ENCODE assay signal across 20 mouse cellular contexts in genomic region chr9:68944026-68944425, GRCm38 (mm10).
A peak's percentile ranks its signal among the peaks of the same experiment; 100 is the strongest.
DNase-seq lines count a peak whose midpoint lies in the region; ATAC-seq and TF ChIP-seq lines count a peak whose summit lies in the region.
"Had no signal": no experiment of that assay in that cellular context is flagged by ENCODE, and none has a peak within 500 bp of the region (broad histone marks: within the 10 kb centered on the region; RNA-seq: fewer than 3 reads in every experiment).

No protein-coding gene starts in this region.

- H3K9me3 ChIP-seq in kidney, embryonic 14.5 days (ENCODE audit: control insufficient read depth, low read length) = no peaks in the 10 kb centered on the region
- H3K9me3 ChIP-seq: embryonic facial prominence, embryonic 10.5 days; forebrain, embryonic 12.5 days; heart, embryonic 15.5 days; limb, embryonic 12.5 days; liver, embryonic 12.5 days; neural tube, embryonic 15.5 days had no signal

- TF ChIP-seq POLR2A in kidney, adult 2 months (IDR thresholded peaks at IDR 0.05; ENCODE audit: low read depth, low read length) = no peak
- TF ChIP-seq POLR2A in cortical plate, adult 2 months (IDR thresholded peaks at IDR 0.05; ENCODE audit: extremely low read depth, insufficient read depth, low read length) = no peak

- peaks cover 11% of the 10 kb centered on the region for H3K4me1 ChIP-seq in kidney, adult 2 months (ENCODE audit: control insufficient read depth, insufficient read depth, low read length)
- H3K4me1 ChIP-seq in kidney, embryonic 14.5 days (ENCODE audit: control insufficient read depth, insufficient read depth, low read length) = peaks cover 16% of the 10 kb centered on the region
- peaks cover 7% of the 10 kb centered on the region for H3K4me1 ChIP-seq in cortical plate, adult 2 months (ENCODE audit: control insufficient read depth, insufficient read depth, low read length)
- H3K4me1 ChIP-seq: liver, embryonic 12.5 days had no signal

- H3K36me3 ChIP-seq in kidney, adult 2 months (ENCODE audit: control insufficient read depth, insufficient read depth, low read length) = no peaks in the 10 kb centered on the region
- no peaks in the 10 kb centered on the region for H3K36me3 ChIP-seq in kidney, embryonic 14.5 days (ENCODE audit: control insufficient read depth, insufficient read depth, low read length)
- H3K36me3 ChIP-seq: embryonic facial prominence, embryonic 10.5 days; forebrain, embryonic 12.5 days; heart, embryonic 15.5 days; limb, embryonic 12.5 days; liver, embryonic 12.5 days; neural tube, embryonic 15.5 days had no signal

- over 99% methylated on average over 3 of the region's 3 CpGs for WGBS in kidney, adult 2 months
- WGBS in kidney, embryonic 14.5 days = 91% methylated on average over 3 of the region's 3 CpGs

- no peak overlapping the region for H3K9ac ChIP-seq in kidney, embryonic 14.5 days (ENCODE audit: low read depth, low read length)
- H3K9ac ChIP-seq: forebrain, embryonic 12.5 days; heart, embryonic 15.5 days; limb, embryonic 12.5 days; liver, embryonic 12.5 days; neural tube, embryonic 15.5 days had no signal

- no peak overlapping the region for H3K27ac ChIP-seq in kidney, adult 2 months (ENCODE audit: insufficient read depth, low read depth, low read length)
- no peak overlapping the region for H3K27ac ChIP-seq in kidney, embryonic 14.5 days (ENCODE audit: low read depth, low read length)
- no peak overlapping the region for H3K27ac ChIP-seq in cortical plate, adult 2 months (ENCODE audit: insufficient read depth, low read length)
- H3K27ac ChIP-seq: embryonic facial prominence, embryonic 10.5 days; forebrain, embryonic 12.5 days; heart, embryonic 15.5 days; liver, embryonic 12.5 days; neural tube, embryonic 15.5 days had no signal

- H3K27me3 ChIP-seq in kidney, adult 2 months (replicated peaks; ENCODE audit: control insufficient read depth, insufficient read depth, low read length) = no peaks in the 10 kb centered on the region
- H3K27me3 ChIP-seq in kidney, embryonic 14.5 days (ENCODE audit: control insufficient read depth, insufficient read depth, low read length) = no peaks in the 10 kb centered on the region
- H3K27me3 ChIP-seq: heart, embryonic 15.5 days; liver, embryonic 12.5 days; neural tube, embryonic 15.5 days had no signal

- 0 out of 2 replicates have a peak, but pooled peaks have one; percentile 17 for TF ChIP-seq CTCF in kidney, adult 2 months (conservative IDR thresholded peaks at IDR 0.05; ENCODE audit: insufficient read depth, insufficient read length, low read depth, low read length)
- TF ChIP-seq CTCF in cortical plate, adult 2 months (IDR thresholded peaks at IDR 0.05; ENCODE audit: extremely low read depth, insufficient read depth, low read length) = 0 out of 2 replicates have a peak, but pooled peaks have one; percentile 10

- no peak overlapping the region for H3K4me3 ChIP-seq in kidney, adult 2 months (ENCODE audit: insufficient read depth, low read depth, low read length)
- no peak overlapping the region for H3K4me3 ChIP-seq in kidney, embryonic 14.5 days (ENCODE audit: low read length)
- no peak overlapping the region for H3K4me3 ChIP-seq in cortical plate, adult 2 months (ENCODE audit: insufficient read depth, low read length)
- H3K4me3 ChIP-seq: embryonic facial prominence, embryonic 10.5 days; forebrain, embryonic 12.5 days; heart, embryonic 15.5 days; limb, embryonic 12.5 days; liver, embryonic 12.5 days; neural tube, embryonic 15.5 days had no signal

- peak; percentile 25 for DNase-seq in gastrocnemius, adult 18-20 months (ENCODE audit: low spot score)
- DNase-seq in gastrocnemius, postnatal 36 days = no peak
- DNase-seq in kidney, adult 2 months = no peak
- DNase-seq in NIH3T3 (ENCODE audit: low read depth) = peak; percentile 11
- no peak for DNase-seq in ovary, postnatal 14 days (ENCODE audit: low spot score)
- DNase-seq: cerebellum, adult 2 months; cerebellum, postnatal 36 days; lung, adult 2 months; lung, postnatal 36 days; right cerebral cortex, postnatal 4 days; thymus, postnatal 25 days had no signal

- ATAC-seq in kidney, embryonic 14.5 days (ENCODE audit: low FRiP score, low TSS enrichment) = no peak
- ATAC-seq: liver, embryonic 12.5 days; midbrain, embryonic 16.5 days had no signal

- no peak overlapping the region for H3K4me2 ChIP-seq in kidney, embryonic 14.5 days (replicated peaks; ENCODE audit: low read depth, low read length)
- H3K4me2 ChIP-seq: forebrain, embryonic 12.5 days; heart, embryonic 15.5 days; limb, embryonic 12.5 days; liver, embryonic 12.5 days; neural tube, embryonic 15.5 days had no signal

- intact Hi-C loops in gastrocnemius, postnatal 36 days (cut with DNase I) = no loop called here

Comparison
In these comparisons a context has a peak if more than half of its experiments do, and no peak if none do; other contexts are left out.
1. DNase-seq: peak in gastrocnemius, adult 18-20 months (single experiment) and NIH3T3 (single experiment); none in gastrocnemius, postnatal 36 days (0 of 2), kidney, adult 2 months (single experiment) and ovary, postnatal 14 days (single experiment).